Mouse (Mus musculus): ENCODE data around the gene Camsap2.

DNA sequence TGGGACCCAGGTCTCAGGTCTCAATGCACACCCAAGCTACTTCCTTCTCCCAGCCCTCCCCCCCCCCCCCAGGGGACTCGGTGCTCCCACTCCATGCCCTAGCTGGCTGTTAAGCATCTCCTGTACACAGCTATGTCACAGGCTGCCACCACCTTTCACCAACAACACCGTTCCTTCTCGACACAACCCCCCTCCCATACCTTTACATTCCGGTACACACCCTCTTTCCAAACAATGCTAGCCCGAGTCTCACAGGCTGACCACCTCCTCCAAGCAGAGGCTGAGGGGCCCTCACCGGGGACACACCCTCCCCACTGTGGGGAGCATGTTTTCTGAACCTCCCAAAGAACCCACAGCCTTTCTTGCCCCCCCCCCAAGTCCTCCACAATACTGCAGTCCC is 114.3 kb downstream of the Camsap2 start:
- TF ChIP-seq EP300 (optimal IDR thresholded peaks at IDR 0.05) (no peak), CTCF (IDR thresholded peaks at IDR 0.05; ENCODE audit: low read depth) (no peak)
